Mouse (Mus musculus): ENCODE measurements at regions not wholly inside any gene's neighbourhood (a gene's known extent, or its start where the extent isn't known, plus 50 kb on each side); places are given as distances from the start of the nearest gene placed in this dataset.

- no peak for DNase-seq (ENCODE audit: low spot score in 2 of 2)
Observed at GRCm38 (mm10) chr8:88903094-88903493, 140.9 kb downstream of the Sall1 start.

GRCm38 (mm10) chr8:88883751-88884390 is 160.1 kb downstream of the Sall1 start:
- DNase-seq (ENCODE audit: low spot score in 2 of 2) = no peak

GRCm38 (mm10) chr8:88879857-88880256 is 164.1 kb downstream of the Sall1 start:
- no peak for DNase-seq (ENCODE audit: low spot score in 2 of 2)

- DNase-seq (ENCODE audit: low spot score in 2 of 2) = no peak
Observed at GRCm38 (mm10) chr8:88877921-88878320, 166.0 kb downstream of the Sall1 start.

GRCm38 (mm10) chr8:88862846-88863455 is 166.1 kb downstream of the Cyld start:
- no peak for DNase-seq (ENCODE audit: low spot score in 2 of 2)

DNA sequence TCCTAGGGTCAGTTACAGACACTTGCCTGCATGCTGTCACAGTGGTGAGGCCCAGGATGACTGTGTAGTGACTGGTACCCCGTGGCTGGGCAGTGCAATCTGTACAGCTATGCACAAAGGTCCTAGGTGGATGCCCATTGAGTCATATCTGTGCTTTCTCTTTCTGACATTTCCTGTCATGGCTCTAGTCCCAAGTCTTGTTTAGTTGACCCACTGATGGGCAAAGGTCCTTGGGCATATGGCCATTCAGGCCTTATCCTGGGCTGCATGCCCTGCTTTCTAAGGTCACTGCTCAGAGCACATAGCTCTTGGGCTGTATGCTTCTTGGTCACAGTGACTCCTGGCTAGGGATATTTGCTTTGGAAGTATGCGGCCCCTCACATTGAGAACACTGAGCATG is 160.4 kb downstream of the Cyld start:
- no peak for DNase-seq (ENCODE audit: low spot score in 2 of 2)

DNA sequence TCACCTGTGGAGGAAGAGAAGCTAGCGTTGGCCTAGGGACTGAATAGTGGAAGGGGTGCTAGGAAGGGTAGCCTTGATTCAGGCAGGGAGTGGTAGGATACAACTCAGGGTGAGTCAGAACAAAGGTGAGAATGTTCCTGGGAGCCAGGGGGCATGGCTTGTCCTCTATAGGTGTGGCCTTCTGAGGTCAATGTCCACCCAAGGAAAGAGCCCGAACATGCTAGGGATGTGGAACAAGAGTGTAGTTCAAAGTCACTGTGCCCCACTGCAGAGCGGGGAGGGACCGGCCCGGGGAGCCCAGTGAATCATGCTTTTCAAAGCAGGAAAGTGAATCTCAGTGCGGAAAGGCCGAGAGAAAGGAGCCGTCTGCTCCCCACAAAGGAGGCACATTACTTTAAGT is 156.4 kb downstream of the Cyld start:
- no peak for DNase-seq (ENCODE audit: low spot score in 2 of 2)

DNA sequence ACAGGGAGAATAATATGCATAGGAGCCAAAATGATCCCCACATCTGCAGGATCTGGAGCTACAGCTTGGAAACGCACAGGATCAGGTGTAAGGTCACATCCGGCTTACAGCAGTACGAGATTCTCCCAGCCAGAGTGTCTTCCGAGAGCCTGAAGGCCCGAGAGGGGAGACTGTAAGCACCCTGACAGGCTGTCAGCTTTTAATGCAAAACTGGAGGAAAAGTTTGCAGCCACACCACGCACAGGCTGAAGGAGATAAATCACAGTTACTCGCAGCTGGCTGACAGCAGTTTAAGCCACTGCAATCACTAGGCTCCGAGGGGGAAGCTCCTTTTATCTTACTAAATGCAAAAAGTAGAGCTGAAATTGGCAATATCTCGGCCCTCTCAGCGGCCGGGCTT is 149.1 kb downstream of the Cyld start:
- DNase-seq (ENCODE audit: low spot score in 2 of 2) = no peak

GRCm38 (mm10) chr8:88844370-88844769 is 147.5 kb downstream of the Cyld start:
- peak; percentile 5 to 6 for DNase-seq (ENCODE audit: low spot score in 2 of 2)

GRCm38 (mm10) chr8:88842451-88842850 is 145.6 kb downstream of the Cyld start:
- no peak for DNase-seq (ENCODE audit: low spot score in 2 of 2)

DNA sequence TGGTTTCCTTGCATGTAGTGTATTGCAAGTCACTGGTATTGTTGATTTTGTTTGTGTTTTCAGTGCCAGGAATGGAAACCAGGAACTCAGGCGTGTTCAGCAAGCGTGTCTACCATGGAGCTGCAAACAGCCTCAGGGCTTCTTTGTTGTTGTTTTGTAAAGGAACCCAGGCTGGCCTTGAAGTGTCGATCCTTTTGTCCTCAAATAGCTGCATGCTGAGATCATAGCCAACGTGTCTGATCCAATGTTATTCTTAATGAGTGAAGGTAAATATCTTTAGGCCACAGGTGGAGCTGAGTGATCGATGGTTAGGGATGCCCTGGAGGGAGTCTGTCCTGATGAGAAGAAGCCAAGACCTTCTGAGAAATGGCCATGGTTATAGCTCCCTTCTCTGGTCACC is 143.3 kb downstream of the Cyld start:
- DNase-seq (ENCODE audit: low spot score in 2 of 2) = no peak

DNA sequence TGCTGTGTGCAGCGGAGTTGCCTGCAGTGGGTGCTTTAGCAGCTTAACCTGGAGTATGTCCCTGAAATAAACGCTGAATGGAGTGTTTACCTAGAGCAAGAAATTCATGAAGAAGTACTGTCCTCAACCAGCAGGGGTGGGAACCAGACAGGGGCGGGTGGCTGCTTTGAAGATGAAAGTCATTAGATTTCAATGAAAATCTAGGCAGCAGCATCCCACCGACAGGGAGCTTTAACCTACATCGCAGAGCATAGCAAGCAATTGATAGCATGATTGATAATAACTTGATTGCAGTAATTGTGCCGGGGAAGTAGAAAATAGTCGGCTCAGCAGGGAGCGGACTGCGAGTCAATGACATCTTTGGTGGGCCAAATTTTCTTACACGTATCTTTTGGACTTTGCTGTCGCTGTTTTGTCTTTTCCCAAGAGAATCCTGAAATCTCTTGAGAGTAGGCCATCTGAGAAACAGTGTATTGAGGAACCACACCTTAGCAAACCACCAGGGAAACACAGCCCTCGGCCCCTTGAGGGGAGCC is 139.0 kb downstream of the Cyld start:
- no peak for DNase-seq (ENCODE audit: low spot score in 2 of 2)

- no peak for DNase-seq (ENCODE audit: low spot score in 2 of 2)
Observed at GRCm38 (mm10) chr8:88825816-88826215, 129.0 kb downstream of the Cyld start.

DNA sequence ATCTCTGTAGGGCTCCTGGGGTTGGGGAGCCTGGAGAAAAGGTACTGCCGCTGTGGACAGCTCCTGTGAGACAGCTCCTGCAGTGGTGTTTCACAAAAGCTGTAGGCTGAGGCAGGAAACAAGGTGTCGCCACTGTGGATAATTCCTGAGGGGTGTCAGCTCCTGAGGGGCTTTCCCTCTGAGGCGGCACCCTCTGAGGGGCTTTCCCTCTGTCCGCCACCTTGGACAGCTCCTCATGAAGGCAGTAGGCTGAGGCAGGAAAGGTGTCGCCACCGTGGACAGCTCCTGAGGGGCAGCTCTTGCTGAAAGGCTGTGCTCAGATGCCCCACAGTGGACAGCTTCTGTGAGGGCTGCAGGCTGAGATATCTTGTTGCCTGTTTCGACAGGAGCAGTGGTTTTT is 127.1 kb downstream of the Cyld start:
- DNase-seq (ENCODE audit: low spot score in 2 of 2) = no peak

- DNase-seq (ENCODE audit: low spot score in 2 of 2) = no peak
Observed at GRCm38 (mm10) chr8:88820275-88820850, 123.5 kb downstream of the Cyld start.

DNA sequence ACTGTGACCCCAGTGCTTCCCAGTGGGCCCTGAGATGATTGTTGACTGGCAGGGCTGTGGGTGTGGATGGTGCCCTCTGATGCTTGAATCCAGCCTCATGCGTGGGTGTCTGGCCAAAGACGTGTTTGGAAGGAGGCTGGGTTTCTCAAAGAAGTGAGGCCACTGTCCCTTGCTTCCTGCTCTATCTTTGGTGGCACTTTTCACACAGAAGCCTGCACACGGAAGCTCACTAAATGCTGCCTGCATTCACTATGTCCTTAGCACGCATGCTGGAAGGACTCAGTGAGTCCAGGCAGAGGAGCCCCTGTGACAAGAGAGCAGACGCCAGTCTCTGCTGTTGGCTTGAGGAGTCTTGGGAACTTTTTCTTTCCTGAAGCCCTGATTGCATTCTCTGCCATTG is 119.6 kb downstream of the Cyld start:
- no peak for DNase-seq (ENCODE audit: low spot score in 2 of 2)

GRCm38 (mm10) chr8:88814246-88814645 is 117.4 kb downstream of the Cyld start:
- no peak for DNase-seq (ENCODE audit: low spot score in 2 of 2)

DNA sequence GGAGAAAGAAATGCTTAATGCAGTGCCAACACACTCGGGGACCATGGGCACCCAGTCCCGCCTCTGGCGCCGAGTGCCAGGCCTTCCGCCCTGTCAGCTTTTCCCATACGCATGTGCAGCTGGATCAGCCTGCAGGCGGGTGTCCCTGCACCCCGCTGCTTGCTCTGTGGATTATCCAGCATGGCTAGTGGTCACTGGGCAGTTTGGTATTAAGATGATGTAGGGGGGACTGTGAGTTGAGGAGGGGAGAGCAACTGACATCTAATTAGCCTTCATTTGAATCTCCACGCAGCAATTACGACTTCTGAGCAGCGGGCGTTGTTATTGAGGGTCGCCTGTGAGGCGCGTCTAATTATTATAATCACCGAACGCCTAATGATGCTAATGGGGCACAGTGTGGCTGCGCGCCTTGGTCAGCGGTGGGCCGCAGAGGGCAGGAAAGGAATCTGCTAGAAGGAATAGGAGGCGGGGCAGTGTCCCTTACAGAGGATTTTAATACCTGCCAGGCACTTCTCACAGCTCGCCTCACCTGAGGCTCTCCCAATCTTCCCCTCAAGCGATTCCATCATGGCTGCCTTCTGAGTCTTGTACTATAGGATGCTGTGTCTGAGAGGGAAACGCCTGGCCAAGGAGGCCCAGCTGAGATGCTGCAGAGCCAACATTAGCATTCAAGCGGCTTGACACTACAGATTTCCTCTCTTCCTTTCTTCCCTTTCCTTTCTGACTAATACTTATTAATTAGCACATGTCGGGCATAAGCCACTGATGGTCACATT is 116.3 kb downstream of the Cyld start:
- DNase-seq (ENCODE audit: low spot score in 2 of 2) = no peak

DNA sequence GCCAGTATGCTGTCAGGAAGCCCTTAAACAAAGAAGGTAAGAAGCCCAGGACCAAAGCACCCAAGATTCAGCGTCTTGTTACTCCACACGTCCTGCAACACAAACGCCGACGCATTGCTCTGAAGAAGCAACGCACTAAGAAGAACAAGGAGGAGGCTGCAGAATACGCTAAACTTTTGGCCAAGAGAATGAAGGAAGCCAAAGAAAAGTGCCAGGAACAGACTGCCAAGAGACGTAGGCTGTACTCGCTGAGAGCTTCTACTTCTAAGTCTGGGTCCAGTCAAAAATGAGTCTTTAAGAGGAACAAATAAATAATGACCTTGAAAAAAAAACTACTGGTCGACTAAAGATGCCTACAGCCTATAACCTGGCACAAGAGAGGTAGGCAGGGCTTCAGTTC is 110.0 kb downstream of the Cyld start:
- DNase-seq (ENCODE audit: low spot score in 2 of 2) = peak in 1 of 2 experiments; percentile 29
